Mouse (Mus musculus) left cerebral cortex, postnatal 25 days (tissue): ENCODE measurements around the gene Lgsn. TPM values are rescaled to one million over a fixed set of nuclear protein-coding genes. Genes with fewer than 3 reads are reported as not detected.

Source experiments
- DNase-seq, 2 experiments: peaks; one replicate each; pipeline ENCODE4 v3.0.0; 2022; ENCODE audit warnings: low spot score in 2 of 2, mixed read lengths in 1 of 2
- intact Hi-C: fragments of 180-260 bp; cut with DNase I; formaldehyde crosslinking; loops from one replicate; pipeline ENCODE4 v1.15.1; 2025
- total RNA-seq, 2 experiments: library from RNA; stranded (reverse); gene quantifications; 2 replicates each; pipeline ENCODE4 v1.2.3; 2021

Lgsn gene
- not detected for total RNA-seq

GRCm38 (mm10) chr1:31176101-31176500 lies at the start of gene Lgsn:
TSS of gene Lgsn (plus strand) at chr1:31176401.
- intact Hi-C loops: no loop called here
- DNase-seq: no peak

DNA sequence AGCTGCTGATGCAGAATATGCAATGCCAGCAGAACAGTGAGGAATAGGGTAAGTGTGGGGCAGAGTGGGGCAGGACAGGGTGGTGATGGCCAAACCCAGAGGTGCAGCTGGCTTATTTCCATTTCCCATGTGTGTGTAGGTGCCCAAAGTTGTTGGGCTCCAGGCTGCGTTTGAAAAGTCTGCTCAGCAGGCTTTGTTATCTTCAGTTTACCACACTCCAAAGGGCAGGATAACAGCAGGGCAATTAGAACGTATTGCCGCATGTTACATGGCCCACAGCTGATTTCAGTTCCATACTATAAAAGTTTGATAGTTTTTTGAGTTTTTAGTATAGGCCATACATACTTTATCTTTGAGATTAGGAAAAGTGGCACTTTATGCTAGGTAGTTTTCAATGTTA lies 37.8 kb upstream of the Lgsn start:
- intact Hi-C loops: no loop called here
- DNase-seq: no peak

DNA sequence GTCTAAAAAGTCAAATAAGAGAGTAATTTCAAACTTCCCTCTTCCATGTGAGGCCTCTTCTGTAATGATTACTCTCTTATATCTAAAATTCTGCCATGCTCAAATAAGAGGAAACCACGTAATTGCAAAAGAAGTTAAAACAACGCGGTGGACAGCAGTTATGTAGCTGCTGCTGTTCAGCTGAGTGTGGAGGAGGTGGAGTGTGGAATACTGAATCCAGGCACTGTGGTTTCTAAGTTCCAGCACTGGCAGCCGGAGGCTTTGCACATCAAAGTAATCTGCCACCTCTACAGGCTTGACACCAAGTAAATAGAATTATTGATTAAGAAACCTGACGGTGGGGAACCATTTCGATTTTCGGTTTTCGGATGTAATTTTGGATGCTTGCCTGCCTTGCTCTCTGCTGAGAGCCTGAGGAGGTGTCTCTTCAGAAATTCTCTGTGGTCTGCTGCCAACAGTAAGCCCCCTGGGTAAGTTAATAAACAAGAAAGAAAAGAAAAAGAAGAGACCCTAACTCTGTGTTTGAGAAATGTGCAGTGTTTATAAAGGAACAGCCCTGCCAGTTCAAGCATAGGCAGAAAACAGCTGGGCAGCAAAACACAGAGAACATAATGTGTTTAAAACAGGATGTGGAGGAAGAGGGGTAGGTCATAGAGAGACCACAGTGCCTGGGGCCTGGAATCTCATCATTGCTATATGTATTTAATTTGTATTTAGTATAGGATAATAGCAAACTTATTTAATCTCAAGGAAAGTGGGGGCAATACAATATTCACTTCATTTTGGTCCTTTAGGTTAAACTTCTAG lies 33.7 kb upstream of the Lgsn start:
- peak in 1 of 2 experiments; percentile 37 for DNase-seq
- intact Hi-C loops: no loop called here

GRCm38 (mm10) chr1:31143571-31143970 lies 32.6 kb upstream of the Lgsn start:
- no peak for DNase-seq
- intact Hi-C loops: no loop called here

GRCm38 (mm10) chr1:31149671-31150070 lies 26.5 kb upstream of the Lgsn start:
- DNase-seq: peak in 1 of 2 experiments; percentile 35
- intact Hi-C loops: loop anchor here (5.0 kb wide), 2 partner anchors 372 to 447 kb away; no protein-coding TSS in a partner anchor

DNA sequence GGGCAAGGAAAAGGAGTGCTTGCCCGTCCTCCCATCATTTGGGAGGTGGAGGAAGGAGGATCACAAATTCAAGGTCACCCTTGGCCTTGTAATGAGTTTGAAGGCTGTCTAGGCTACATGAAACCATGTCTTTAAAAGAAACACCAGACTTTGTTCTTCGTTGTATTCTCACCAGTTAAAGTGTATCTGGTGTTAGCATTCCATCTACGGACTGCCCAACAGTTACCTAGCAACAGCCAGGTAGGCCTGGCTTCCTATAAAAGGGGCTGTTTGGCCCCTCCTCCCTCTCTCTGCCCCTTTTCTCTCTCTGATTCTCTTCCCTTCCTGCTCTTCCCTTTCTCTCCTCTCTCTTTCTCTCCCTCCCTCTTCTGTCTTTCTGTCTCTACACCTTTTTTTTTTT lies 25.7 kb upstream of the Lgsn start:
- intact Hi-C loops: loop anchor here (5.0 kb wide), 2 partner anchors 373 to 448 kb away; no protein-coding TSS in a partner anchor
- no peak for DNase-seq

DNA sequence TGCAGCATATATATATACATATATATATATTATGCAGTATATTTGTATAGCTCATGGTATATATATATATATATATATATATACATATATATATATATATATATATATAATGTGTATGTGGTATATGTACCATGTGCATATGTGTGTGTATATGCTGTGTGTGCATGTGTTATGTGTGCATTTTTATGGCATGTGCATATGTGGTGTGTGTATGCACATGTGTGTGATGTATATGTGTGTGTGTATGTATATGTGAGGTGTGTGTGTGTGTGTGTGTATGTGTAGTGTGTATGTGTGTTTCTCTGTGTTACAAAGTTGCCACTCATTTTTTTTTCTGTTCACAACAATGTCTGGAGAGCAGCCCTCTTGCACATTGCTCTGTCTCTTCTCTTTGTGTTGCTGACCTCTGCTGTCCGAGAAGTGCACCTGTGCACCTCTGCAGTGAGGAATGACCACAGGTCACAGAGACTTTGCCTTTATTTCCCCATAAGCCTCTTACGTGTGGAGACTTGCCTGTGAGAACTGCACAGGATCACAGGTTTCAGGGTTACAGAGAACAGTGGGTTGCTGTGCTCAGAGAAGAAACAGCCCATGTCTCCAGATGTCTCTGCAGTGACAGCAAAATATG lies 23.3 kb upstream of the Lgsn start:
- intact Hi-C loops: loop anchor here (5.0 kb wide), 2 partner anchors 376 to 451 kb away; no protein-coding TSS in a partner anchor
- DNase-seq: no peak

DNA sequence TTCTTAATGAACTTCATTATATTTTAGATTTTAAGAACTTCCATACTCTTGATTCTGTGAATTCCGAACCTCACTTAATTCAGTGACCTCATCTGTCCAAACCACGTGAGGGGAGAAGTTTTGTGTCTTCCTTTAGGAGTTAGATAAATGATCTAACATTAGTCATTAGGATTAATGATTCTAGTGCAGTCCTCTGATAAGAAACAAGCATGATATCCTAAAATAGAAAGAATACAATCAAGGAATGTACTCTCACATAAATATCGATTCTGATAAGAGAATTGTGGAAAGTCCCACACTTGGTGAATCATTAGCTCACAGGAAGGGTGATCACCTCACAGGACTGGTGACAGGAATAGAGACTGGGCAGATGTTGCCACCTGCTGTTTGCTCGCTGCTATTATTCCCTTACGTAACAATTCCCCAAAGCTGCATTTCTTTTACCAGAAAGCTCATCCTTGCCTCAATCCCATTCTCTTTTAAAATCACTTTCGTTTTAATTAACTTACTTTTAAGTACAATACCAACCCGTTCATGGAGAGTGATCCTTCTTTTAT lies 22.3 kb upstream of the Lgsn start:
- intact Hi-C loops: loop anchor here (1.0 to 5.0 kb wide), 3 partner anchors 204 to 452 kb away; no protein-coding TSS in a partner anchor
- DNase-seq: peak; percentile 68 to 79

GRCm38 (mm10) chr1:31156185-31156584 lies 20.0 kb upstream of the Lgsn start:
- intact Hi-C loops: no loop called here
- no peak for DNase-seq

DNA sequence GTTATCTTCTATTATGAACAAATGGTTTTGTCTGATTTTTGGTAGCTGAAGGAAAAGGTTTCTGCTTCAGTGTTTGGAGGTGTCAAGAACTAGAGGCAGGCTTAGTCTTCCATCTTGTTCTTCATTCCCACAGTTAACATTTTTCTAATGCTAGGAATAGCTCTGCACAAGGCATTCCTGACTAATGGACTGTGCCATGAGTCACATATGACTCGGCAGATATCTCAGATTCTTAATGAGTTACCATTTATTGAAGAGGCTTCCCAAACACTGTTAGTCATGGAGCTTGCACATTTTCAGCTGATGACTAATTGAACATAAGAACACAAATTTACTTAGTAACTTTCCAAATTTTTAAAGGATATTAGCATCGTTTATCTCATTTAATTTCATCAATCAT lies 19.3 kb upstream of the Lgsn start:
- DNase-seq: peak in 1 of 2 experiments; percentile 23
- intact Hi-C loops: no loop called here

GRCm38 (mm10) chr1:31164527-31165189 lies 11.5 kb upstream of the Lgsn start:
- intact Hi-C loops: no loop called here
- no peak for DNase-seq

DNA sequence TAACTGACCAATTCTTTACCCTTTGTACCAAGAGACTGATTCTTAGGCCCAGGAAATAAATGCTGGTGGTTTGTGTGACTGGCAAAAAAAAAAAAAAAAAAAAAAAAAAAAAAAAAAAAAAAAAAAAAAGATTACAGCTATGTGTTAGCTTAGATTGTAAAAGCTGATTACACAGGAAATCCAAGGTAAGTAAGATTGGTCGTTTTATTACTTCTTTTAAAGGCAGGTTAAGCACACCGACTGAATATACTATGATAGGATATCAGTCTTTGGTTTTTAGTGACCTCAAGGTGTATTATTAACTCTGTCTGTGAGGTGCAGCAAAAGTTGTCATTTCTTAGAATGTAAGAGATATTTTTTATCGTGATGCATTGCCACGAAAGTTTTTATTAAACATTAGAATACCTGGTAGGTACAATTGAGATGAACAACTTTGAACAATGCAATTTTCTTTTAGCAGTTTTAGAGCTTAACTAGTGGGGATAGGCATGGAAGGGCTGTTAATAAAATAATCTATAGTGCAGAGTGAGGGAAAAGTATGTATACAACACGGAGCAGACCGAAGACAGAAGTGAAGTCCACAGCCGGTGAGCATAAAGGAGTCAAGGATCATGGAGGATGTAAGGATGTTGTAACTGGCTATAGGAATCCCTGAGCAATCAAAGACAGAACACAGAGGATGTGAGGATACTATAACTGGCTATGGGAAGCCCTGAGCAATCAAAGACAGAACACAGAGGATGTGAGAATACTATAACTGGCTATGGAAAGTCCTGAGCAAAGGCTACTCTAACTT lies 10.7 kb upstream of the Lgsn start:
- no peak for DNase-seq
- intact Hi-C loops: no loop called here

DNA sequence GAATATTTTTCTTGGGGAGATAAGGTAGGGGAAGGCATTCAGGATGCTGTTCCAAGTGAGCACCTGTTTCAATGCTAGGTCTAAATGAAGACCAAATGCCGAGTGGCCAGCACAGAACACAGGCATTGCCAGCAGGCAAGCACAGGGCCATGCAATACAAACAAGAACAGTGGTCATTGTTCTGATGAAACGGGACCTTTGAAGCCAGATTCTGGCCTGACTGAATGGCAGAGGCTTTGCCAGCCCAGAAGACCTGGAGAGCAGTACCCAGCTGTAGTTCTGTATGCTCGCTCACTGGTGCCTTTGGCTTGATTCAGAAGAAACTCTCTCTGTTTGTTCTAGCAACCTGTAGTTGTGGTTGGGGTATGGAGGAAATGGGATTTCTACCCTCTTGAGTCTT lies 800 bp upstream of the Lgsn start:
- DNase-seq: no peak
- intact Hi-C loops: no loop called here

DNA sequence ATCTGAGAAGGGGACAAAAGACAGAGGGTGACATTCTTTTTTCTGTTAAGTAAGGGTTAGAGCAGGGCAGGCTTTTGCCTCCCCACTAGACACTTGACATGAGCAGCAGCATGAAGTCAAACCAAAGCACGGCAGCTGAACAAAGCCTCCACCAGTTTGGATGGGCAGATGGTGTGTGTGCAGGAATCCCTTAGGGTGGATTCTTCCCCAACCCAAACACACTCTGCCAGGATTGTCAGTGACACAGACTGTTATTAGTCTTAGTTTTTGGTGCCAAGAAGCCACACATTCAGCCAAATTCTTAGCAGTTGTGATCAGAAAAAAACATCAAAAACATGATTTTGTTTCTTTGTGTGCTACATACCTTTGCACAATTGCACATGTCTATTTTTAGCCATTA lies 2.1 kb downstream of the Lgsn start:
- intact Hi-C loops: no loop called here
- peak in 1 of 2 experiments; percentile 9 for DNase-seq

DNA sequence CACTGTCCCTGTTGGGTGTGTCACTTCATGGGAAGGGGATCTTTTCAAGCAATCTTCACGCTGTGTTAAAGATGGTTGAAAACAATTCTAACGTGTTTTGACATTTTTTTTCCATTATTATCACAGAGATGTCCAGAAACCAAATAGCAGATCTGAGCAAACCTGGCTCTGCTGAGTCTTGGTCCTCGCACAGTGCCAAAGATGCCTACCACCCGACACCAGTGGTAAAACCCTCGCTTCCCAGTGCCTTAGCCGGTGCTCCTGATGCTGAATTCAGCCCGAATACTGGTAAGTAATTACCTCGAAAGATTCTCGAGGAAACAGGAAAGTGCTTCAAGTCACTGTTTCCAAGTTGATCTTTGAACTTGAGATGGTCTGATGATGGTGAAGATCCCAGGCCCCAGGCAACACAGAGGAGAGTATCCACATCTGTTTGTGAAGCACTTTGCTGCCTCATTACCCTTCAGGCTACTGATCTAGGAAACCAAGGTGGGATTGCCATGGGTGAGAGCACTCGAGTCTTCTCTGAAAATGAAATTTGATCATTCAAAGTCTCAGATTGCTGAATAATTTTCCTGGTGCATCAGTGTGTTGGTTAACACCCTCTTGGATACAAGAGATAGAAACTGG lies 14.2 kb downstream of the Lgsn start:
- intact Hi-C loops: no loop called here
- no peak for DNase-seq

DNA sequence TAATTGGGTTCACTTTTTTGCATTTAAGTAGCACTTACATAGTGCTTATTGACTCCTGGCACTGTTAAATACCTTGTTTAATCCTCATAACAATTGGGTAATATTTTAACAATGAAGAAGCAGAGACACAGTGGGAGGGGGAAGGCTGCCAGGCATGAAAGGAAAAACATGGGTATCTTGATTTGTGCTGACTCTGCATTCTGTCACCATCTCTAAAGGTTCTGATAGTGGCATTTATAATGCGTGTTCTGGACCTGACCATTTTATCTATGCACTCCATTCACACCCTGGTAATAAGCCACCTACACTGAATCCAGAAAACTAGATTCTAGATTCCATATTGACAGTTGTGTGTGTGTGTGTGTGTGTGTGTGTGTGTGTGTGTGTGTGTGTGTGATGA lies 19.4 kb downstream of the Lgsn start:
- intact Hi-C loops: no loop called here
- no peak for DNase-seq

GRCm38 (mm10) chr1:31196959-31197358 lies 20.8 kb downstream of the Lgsn start:
- DNase-seq: no peak
- intact Hi-C loops: no loop called here

- intact Hi-C loops: no loop called here
- DNase-seq: peak; percentile 28 to 67
These were observed 27.6 kb downstream of the Lgsn start for GRCm38 (mm10) chr1:31203771-31204170.

- no peak for DNase-seq
- intact Hi-C loops: no loop called here
These were observed 29.1 kb downstream of the Lgsn start for GRCm38 (mm10) chr1:31205346-31205745.
